Mouse (Mus musculus) bone marrow, adult 2 months (tissue): ENCODE measurements around the gene Me1.

ENCODE experiments used
- CTCF ChIP-seq: fragments of 200-500 bp; IDR thresholded peaks from 2 replicates; pipeline ENCODE4 v1.5.1; 2011; ENCODE audit warnings: low read length, control low read depth; ENCODE audit not compliant: control insufficient read depth, insufficient read depth
- POLR2A ChIP-seq: fragments of 200-500 bp; IDR thresholded peaks from 2 replicates; pipeline ENCODE4 v1.6.1; 2011; ENCODE audit warnings: low read depth, mild to moderate bottlenecking, control low read depth, low read length, borderline replicate concordance; ENCODE audit not compliant: control insufficient read depth

GRCm38 (mm10) chr9:86695818-86696261 is at the start of gene Me1:
- TF ChIP-seq CTCF, result no peak
- TF ChIP-seq POLR2A, result no peak
